Mouse (Mus musculus): ENCODE measurements around the gene Plekhb2. TPM values are rescaled to one million over a fixed set of nuclear protein-coding genes. Genes with fewer than 3 reads are reported as not detected.

Plekhb2 gene
- polyA plus RNA-seq (2015; fragmentation: Nextera tagmentation; extraction: Ambion mirVana) = 16.3 and 17.1 TPM in 2 replicates

DNA sequence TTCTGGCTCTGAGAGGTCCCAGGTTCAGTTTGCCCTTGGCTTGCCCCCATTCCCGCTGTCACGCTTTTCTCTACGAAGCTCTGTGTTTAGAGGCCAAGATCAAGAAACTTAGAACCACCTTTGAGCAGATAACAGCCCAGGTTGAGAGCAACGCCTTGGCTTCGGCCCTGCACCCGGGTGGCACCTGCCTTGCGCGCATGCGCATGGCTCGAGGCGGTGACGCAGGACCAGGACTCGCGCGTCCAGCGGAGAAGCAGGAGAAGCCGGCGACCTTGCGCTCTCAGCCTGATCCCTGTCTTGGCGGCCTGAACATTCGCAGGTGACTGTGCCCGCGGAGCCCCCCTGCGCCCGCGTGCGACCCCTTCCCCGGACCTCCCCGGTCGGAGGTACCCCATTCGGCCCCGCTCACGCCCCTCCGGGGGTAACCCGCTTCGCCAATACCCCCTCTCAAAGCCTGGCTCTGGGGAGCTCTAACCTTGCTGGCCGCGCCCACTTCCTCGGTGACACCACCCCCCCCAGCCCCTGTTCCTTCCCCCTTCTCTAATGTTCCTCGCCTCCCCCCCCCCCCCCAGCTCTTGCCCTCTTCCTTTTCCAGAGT is at the start of gene Plekhb2:
TSS of gene Plekhb2 (plus strand) at position 232 of the 598 bp plus-strand sequence.

DNA sequence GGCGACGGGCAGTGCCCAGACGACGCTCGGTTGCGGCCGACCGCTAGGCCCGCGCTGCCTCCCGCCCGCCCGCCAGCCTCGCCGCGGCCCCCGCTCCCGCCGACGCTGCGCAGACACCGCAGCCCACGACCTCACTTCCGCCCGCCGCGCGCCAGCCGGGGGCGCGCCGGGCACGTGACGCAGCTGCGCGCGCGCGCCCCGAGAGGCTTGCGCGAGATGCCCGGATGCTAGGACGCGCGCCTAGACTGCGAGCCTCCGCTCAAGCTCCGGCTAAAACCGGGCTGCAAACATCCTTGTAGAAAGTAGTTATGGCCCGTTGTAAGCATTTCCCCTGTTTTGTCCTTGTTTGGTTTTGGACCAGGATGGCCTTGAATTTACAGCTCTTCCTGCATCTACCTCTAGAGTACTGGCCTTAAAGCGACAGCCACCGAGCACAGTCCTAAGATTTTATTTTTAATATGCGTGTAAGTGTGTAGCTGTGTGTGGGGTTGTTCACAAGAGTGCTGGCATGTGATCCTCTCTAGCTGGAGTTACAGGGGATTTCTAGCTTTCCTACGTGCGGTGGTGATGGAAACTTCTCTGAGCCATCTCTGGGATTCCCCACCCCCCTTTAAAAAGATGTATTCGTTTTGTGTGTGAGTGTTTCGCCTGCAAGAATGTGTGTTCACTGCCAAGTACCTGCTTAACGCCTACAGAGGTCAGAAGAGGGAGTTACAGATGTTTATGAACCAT is 6.7 kb upstream of the Plekhb2 start, which contains the start of gene Fam168b:
TSS of gene Fam168b (minus strand) at position 179 of the 732 bp plus-strand sequence.

Other genes with a start within 250 kb of the Plekhb2 start
- 19.7 and 24.3 TPM in 2 replicates for gene Fam168b, start 6.9 kb upstream of the Plekhb2 start, polyA plus RNA-seq (2015; fragmentation: Nextera tagmentation; extraction: Ambion mirVana)